In the genomic region with DNA sequence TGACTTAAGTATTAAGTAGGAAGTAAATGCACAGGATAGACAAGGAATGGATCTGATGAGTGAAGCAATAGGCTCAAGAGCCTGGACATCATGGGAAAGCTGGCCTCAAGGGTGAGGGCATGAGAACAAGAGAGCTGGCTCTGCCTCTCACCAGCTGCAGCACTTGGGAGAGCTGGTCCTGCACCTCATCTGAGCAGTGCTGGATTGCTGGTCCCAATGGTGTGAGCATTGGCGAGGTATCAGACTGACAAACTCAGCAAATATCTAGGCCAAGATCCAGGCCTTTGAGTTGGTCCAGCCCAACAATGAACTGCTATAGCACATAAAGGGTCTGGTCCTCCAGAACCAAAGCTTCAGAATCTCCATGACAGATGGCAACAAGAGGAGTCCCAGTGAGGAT, we compare ENCODE assay signal across 22 mouse cellular contexts.
A peak's percentile ranks its signal among the peaks of the same experiment; 100 is the strongest.
DNase-seq lines count a peak whose midpoint lies in the region; ATAC-seq and TF ChIP-seq lines count a peak whose summit lies in the region.
"Had no signal": no experiment of that assay in that cellular context is flagged by ENCODE, and none has a peak within 500 bp of the region (broad histone marks: within the 10 kb centered on the region; RNA-seq: fewer than 3 reads in every experiment).

No protein-coding gene starts in this region.

- 52% methylated on average over 1 of the region's 1 CpGs for WGBS in heart, embryonic 11.5 days (ENCODE audit: insufficient replicate concordance)
- 43% methylated on average over 1 of the region's 1 CpGs for WGBS in lung, postnatal 0 days

- no peaks in the 10 kb centered on the region for H3K36me3 ChIP-seq in heart, embryonic 11.5 days (ENCODE audit: control insufficient read depth, insufficient read depth, low read length)
- no peaks in the 10 kb centered on the region for H3K36me3 ChIP-seq in lung, postnatal 0 days (ENCODE audit: insufficient read depth, low read length)
- H3K36me3 ChIP-seq: embryonic facial prominence, embryonic 10.5 days; hindbrain, embryonic 15.5 days; neural tube, embryonic 13.5 days had no signal

- peak; percentile 89 for DNase-seq in heart, adult 11 months
- peak; percentile 40 for DNase-seq in gastrocnemius, postnatal 25 days
- peak; percentile 75 for DNase-seq in lung, postnatal 0 days (ENCODE audit: low spot score)
- DNase-seq in skeletal muscle tissue, adult 2 months (ENCODE audit: low read depth, low spot score), result peak; percentile 50
- no peak for DNase-seq in cerebellum, adult 11 months
- DNase-seq in thymus, adult 18-20 months, result no peak
- no peak for DNase-seq in natural killer cell, adult 2 months (ENCODE audit: low spot score in 2 of 2)
- DNase-seq: adrenal gland, adult 2 months; cerebellum, adult 11-12 months; forebrain, postnatal 0 days; kidney, adult 8-10 months; kidney, postnatal 14 days; midbrain, embryonic 14.5 days; retina, postnatal 1 day; right cerebral cortex, postnatal 4 days had no signal

- no peak overlapping the region for H3K4me3 ChIP-seq in heart, embryonic 11.5 days (ENCODE audit: low read depth, low read length)
- H3K4me3 ChIP-seq in lung, postnatal 0 days (ENCODE audit: low read depth, low read length), result no peak overlapping the region
- H3K4me3 ChIP-seq: embryonic facial prominence, embryonic 10.5 days; hindbrain, embryonic 15.5 days; layer of hippocampus, adult 2 months; megakaryocyte, embryonic 14.5 days; neural tube, embryonic 13.5 days had no signal

- TF ChIP-seq CTCF in lung, postnatal 0 days (IDR thresholded peaks at IDR 0.05), result no peak

- no peak for ATAC-seq in heart, embryonic 11.5 days (replicated peaks; ENCODE audit: insufficient number of reproducible peaks, low FRiP score, low TSS enrichment)
- ATAC-seq in lung, postnatal 0 days, result peak; percentile 88
- ATAC-seq: CD4-positive, CD25-positive, alpha-beta regulatory T cell, adult 4 months; forebrain, postnatal 0 days had no signal

- no peak overlapping the region for H3K27ac ChIP-seq in heart, embryonic 11.5 days (ENCODE audit: low read depth, low read length)
- H3K27ac ChIP-seq in lung, postnatal 0 days (ENCODE audit: low read length), result no peak overlapping the region
- H3K27ac ChIP-seq: embryonic facial prominence, embryonic 10.5 days; hindbrain, embryonic 15.5 days; layer of hippocampus, adult 2 months; neural tube, embryonic 13.5 days had no signal

- H3K27me3 ChIP-seq in heart, embryonic 11.5 days (ENCODE audit: control insufficient read depth, insufficient read depth, low read length), result no peaks in the 10 kb centered on the region
- no peaks in the 10 kb centered on the region for H3K27me3 ChIP-seq in lung, postnatal 0 days (replicated peaks; ENCODE audit: insufficient read depth, low read length)
- H3K27me3 ChIP-seq: hindbrain, embryonic 15.5 days; megakaryocyte, embryonic 14.5 days; neural tube, embryonic 13.5 days had no signal

- no peaks in the 10 kb centered on the region for H3K9me3 ChIP-seq in heart, embryonic 11.5 days (replicated peaks; ENCODE audit: control insufficient read depth, low read length)
- H3K9me3 ChIP-seq in lung, postnatal 0 days (ENCODE audit: low read length), result no peaks in the 10 kb centered on the region
- H3K9me3 ChIP-seq: embryonic facial prominence, embryonic 10.5 days; hindbrain, embryonic 15.5 days; neural tube, embryonic 13.5 days had no signal

- H3K4me1 ChIP-seq in heart, embryonic 11.5 days (ENCODE audit: control insufficient read depth, insufficient read depth, low read length), result no peaks in the 10 kb centered on the region
- no peaks in the 10 kb centered on the region for H3K4me1 ChIP-seq in lung, postnatal 0 days (ENCODE audit: insufficient read depth, low read depth, low read length)
- H3K4me1 ChIP-seq: megakaryocyte, embryonic 14.5 days had no signal

- H3K4me2 ChIP-seq in heart, embryonic 11.5 days, result no peak overlapping the region
- no peak overlapping the region for H3K4me2 ChIP-seq in lung, postnatal 0 days (replicated peaks; ENCODE audit: low read depth, low read length)
- H3K4me2 ChIP-seq: hindbrain, embryonic 15.5 days; neural tube, embryonic 13.5 days had no signal

- no peak overlapping the region for H3K9ac ChIP-seq in heart, embryonic 11.5 days (ENCODE audit: low read depth, low read length)
- H3K9ac ChIP-seq in lung, postnatal 0 days (replicated peaks; ENCODE audit: low read depth), result no peak overlapping the region
- H3K9ac ChIP-seq: forebrain, postnatal 0 days; hindbrain, embryonic 15.5 days; neural tube, embryonic 13.5 days had no signal

- TF ChIP-seq EP300 in lung, postnatal 0 days (IDR thresholded peaks at IDR 0.05), result no peak

Comparison
In these comparisons a context has a peak if more than half of its experiments do, and no peak if none do; other contexts are left out.
1. DNase-seq: peak in heart, adult 11 months (single experiment), gastrocnemius, postnatal 25 days (single experiment), lung, postnatal 0 days (single experiment) and skeletal muscle tissue, adult 2 months (single experiment); none in cerebellum, adult 11 months (single experiment), thymus, adult 18-20 months (0 of 2) and natural killer cell, adult 2 months (0 of 2).